Mouse (Mus musculus) liver, embryonic 15.5 days (tissue): ENCODE results near the gene Ccser1. TPM values are rescaled to one million over a fixed set of nuclear protein-coding genes. Genes with fewer than 3 reads are reported as not detected.
A peak's percentile ranks its signal among the peaks of the same experiment; 100 is the strongest.

Source experiments
- ATAC-seq: fragments of 200-750 bp; cut with Nextera tagmentation; 2 replicates; pipeline ENCODE4 v1.8.0; 2017; ENCODE audit warnings: moderate number of reproducible peaks, mild to moderate bottlenecking, moderate library complexity; ENCODE audit not compliant: insufficient read depth
- H3K27ac ChIP-seq: fragments of 300-500 bp; sonication (generic); replicated peaks from 2 replicates; pipeline ENCODE4 v1.5.1; 2015; ENCODE audit warnings: mild to moderate bottlenecking, inconsistent platforms
- H3K27me3 ChIP-seq: fragments of 300-500 bp; sonication (generic); 2 replicates; pipeline ENCODE4 v1.6.1; 2015; ENCODE audit warnings: mild to moderate bottlenecking, inconsistent platforms
- H3K36me3 ChIP-seq: fragments of 300-500 bp; sonication (generic); replicated peaks from 2 replicates; pipeline ENCODE4 v1.6.1; 2015; ENCODE audit warnings: moderate library complexity, mild to moderate bottlenecking, inconsistent platforms
- H3K4me1 ChIP-seq: fragments of 300-500 bp; sonication (generic); replicated peaks from 2 replicates; pipeline ENCODE4 v1.6.1; 2015; ENCODE audit warnings: inconsistent platforms
- H3K4me2 ChIP-seq: fragments of 300-500 bp; sonication (generic); 2 replicates; pipeline ENCODE4 v1.6.1; 2015; ENCODE audit warnings: moderate library complexity, mild to moderate bottlenecking, inconsistent platforms
- H3K4me3 ChIP-seq: fragments of 300-500 bp; sonication (generic); replicated peaks from 2 replicates; pipeline ENCODE4 v1.5.1; 2015; ENCODE audit warnings: mild to moderate bottlenecking, inconsistent platforms
- H3K9ac ChIP-seq: fragments of 300-500 bp; sonication (generic); 2 replicates; pipeline ENCODE4 v1.6.1; 2015; ENCODE audit warnings: moderate library complexity, mild to moderate bottlenecking, inconsistent platforms
- H3K9me3 ChIP-seq: fragments of 300-500 bp; sonication (generic); replicated peaks from 2 replicates; pipeline ENCODE4 v1.6.1; 2016; ENCODE audit warnings: inconsistent platforms
- WGBS: fragments of 180-500 bp; shearing (Covaris S2); methylation state at CpG from one replicate; pipeline ENCODE4 v1.1.7; 2015; ENCODE audit warnings: mixed read lengths; ENCODE audit not compliant: insufficient replicate concordance; 5-methylcytosine and 5-hydroxymethylcytosine counted together
- polyA plus RNA-seq: library from polyadenylated mRNA; unstranded; fragments of >200 nt; fragmentation: Nextera tagmentation; extraction: Ambion mirVana; gene quantifications from 2 replicates; pipeline ENCODE4 v1.2.1, GENCODE M21; 2015

The Ccser1 gene
- polyA plus RNA-seq, 1 experiment from 2014 or later = 0.23 TPM

GRCm38 (mm10) chr6:61179641-61179948, 529 bp upstream of the Ccser1 start:
- Histone ChIP-seq H3K27me3 (peaks cover 37% of the 10 kb centered on the region), H3K36me3 (no peaks in the 10 kb centered on the region), H3K4me3 (peak overlapping the region; percentile 50), H3K4me2 (peak overlapping the region; percentile 79), H3K9ac (no peak overlapping the region), H3K27ac (no peak overlapping the region), H3K4me1 (0 out of 2 replicates have a peak, but pooled peaks cover 4% of the 10 kb centered on the region), H3K9me3 (no peaks in the 10 kb centered on the region)
- 7% methylated on average over 5 of the region's 5 CpGs for WGBS
- ATAC-seq = no peak

GRCm38 (mm10) chr6:61180756-61181191, 650 bp downstream of the Ccser1 start:
- H3K27me3 ChIP-seq = peaks cover 37% of the 10 kb centered on the region
- H3K27ac ChIP-seq = no peak overlapping the region
- under 1% methylated on average over 42 of the region's 42 CpGs for WGBS
- H3K4me2 ChIP-seq = peak overlapping the region; percentile 79
- H3K9ac ChIP-seq = no peak overlapping the region
- no peaks in the 10 kb centered on the region for H3K36me3 ChIP-seq
- peak overlapping the region; percentile 50 for H3K4me3 ChIP-seq
- H3K9me3 ChIP-seq = no peaks in the 10 kb centered on the region
- H3K4me1 ChIP-seq = 0 out of 2 replicates have a peak, but pooled peaks cover 4% of the 10 kb centered on the region
- ATAC-seq = no peak

- Histone ChIP-seq H3K9ac (no peak overlapping the region), H3K9me3 (no peaks in the 10 kb centered on the region), H3K4me2 (no peak overlapping the region), H3K27me3 (no peaks in the 10 kb centered on the region), H3K27ac (no peak overlapping the region), H3K36me3 (no peaks in the 10 kb centered on the region), H3K4me1 (no peaks in the 10 kb centered on the region), H3K4me3 (no peak overlapping the region)
- no peak for ATAC-seq
- WGBS = 40% methylated on average over 2 of the region's 2 CpGs
Measured at GRCm38 (mm10) chr6:61189029-61189428, 8.9 kb downstream of the Ccser1 start.

GRCm38 (mm10) chr6:61191597-61192386, 11.7 kb downstream of the Ccser1 start:
- no peak overlapping the region for H3K27ac ChIP-seq
- no peaks in the 10 kb centered on the region for H3K36me3 ChIP-seq
- no peak overlapping the region for H3K4me3 ChIP-seq
- no peak for ATAC-seq
- H3K27me3 ChIP-seq = no peaks in the 10 kb centered on the region
- no peaks in the 10 kb centered on the region for H3K4me1 ChIP-seq
- no peaks in the 10 kb centered on the region for H3K9me3 ChIP-seq
- H3K4me2 ChIP-seq = no peak overlapping the region
- H3K9ac ChIP-seq = no peak overlapping the region
- WGBS = 53% methylated on average over 13 of the region's 13 CpGs

GRCm38 (mm10) chr6:61203344-61203743, 23.2 kb downstream of the Ccser1 start:
- Histone ChIP-seq H3K4me1 (no peaks in the 10 kb centered on the region), H3K27ac (no peak overlapping the region), H3K36me3 (no peaks in the 10 kb centered on the region), H3K27me3 (no peaks in the 10 kb centered on the region), H3K4me3 (no peak overlapping the region), H3K4me2 (no peak overlapping the region), H3K9ac (no peak overlapping the region), H3K9me3 (no peaks in the 10 kb centered on the region)
- no peak for ATAC-seq
- WGBS = 53% methylated on average over 1 of the region's 1 CpGs

GRCm38 (mm10) chr6:61206042-61206441, 25.9 kb downstream of the Ccser1 start:
- Histone ChIP-seq H3K36me3 (no peaks in the 10 kb centered on the region), H3K9me3 (no peaks in the 10 kb centered on the region), H3K27me3 (no peaks in the 10 kb centered on the region), H3K27ac (no peak overlapping the region), H3K4me2 (no peak overlapping the region), H3K4me1 (no peaks in the 10 kb centered on the region), H3K9ac (no peak overlapping the region), H3K4me3 (no peak overlapping the region)
- ATAC-seq = no peak
- WGBS = 41% methylated on average over 1 of the region's 1 CpGs

GRCm38 (mm10) chr6:61206619-61207018, 26.5 kb downstream of the Ccser1 start:
- Histone ChIP-seq H3K9ac (no peak overlapping the region), H3K27me3 (no peaks in the 10 kb centered on the region), H3K9me3 (no peaks in the 10 kb centered on the region), H3K36me3 (no peaks in the 10 kb centered on the region), H3K4me2 (no peak overlapping the region), H3K4me1 (no peaks in the 10 kb centered on the region), H3K27ac (no peak overlapping the region), H3K4me3 (no peak overlapping the region)
- ATAC-seq = no peak
- WGBS = 45% methylated on average over 2 of the region's 2 CpGs

- Histone ChIP-seq H3K36me3 (no peaks in the 10 kb centered on the region), H3K27ac (no peak overlapping the region), H3K9me3 (no peaks in the 10 kb centered on the region), H3K4me1 (no peaks in the 10 kb centered on the region), H3K4me3 (no peak overlapping the region), H3K4me2 (no peak overlapping the region), H3K9ac (no peak overlapping the region), H3K27me3 (no peaks in the 10 kb centered on the region)
- WGBS = 60% methylated on average over 4 of the region's 4 CpGs
- no peak for ATAC-seq
Measured at GRCm38 (mm10) chr6:61210061-61210737, 30.1 kb downstream of the Ccser1 start.

- WGBS = 64% methylated on average over 8 of the region's 8 CpGs
- Histone ChIP-seq H3K4me3 (no peak overlapping the region), H3K27ac (no peak overlapping the region), H3K27me3 (no peaks in the 10 kb centered on the region), H3K36me3 (no peaks in the 10 kb centered on the region), H3K4me1 (no peaks in the 10 kb centered on the region), H3K4me2 (no peak overlapping the region), H3K9me3 (no peaks in the 10 kb centered on the region), H3K9ac (no peak overlapping the region)
- ATAC-seq = no peak
Measured at GRCm38 (mm10) chr6:61215705-61216104, 35.6 kb downstream of the Ccser1 start.

GRCm38 (mm10) chr6:61216514-61216913, 36.4 kb downstream of the Ccser1 start:
- WGBS = 70% methylated on average over 1 of the region's 1 CpGs
- no peak overlapping the region for H3K27ac ChIP-seq
- no peaks in the 10 kb centered on the region for H3K9me3 ChIP-seq
- H3K27me3 ChIP-seq = no peaks in the 10 kb centered on the region
- no peak for ATAC-seq
- H3K4me1 ChIP-seq = no peaks in the 10 kb centered on the region
- H3K4me3 ChIP-seq = no peak overlapping the region
- H3K9ac ChIP-seq = no peak overlapping the region
- H3K36me3 ChIP-seq = no peaks in the 10 kb centered on the region
- H3K4me2 ChIP-seq = no peak overlapping the region

- WGBS = 20% methylated on average over 2 of the region's 2 CpGs
- no peak overlapping the region for H3K4me3 ChIP-seq
- H3K4me2 ChIP-seq = no peak overlapping the region
- H3K27me3 ChIP-seq = no peaks in the 10 kb centered on the region
- H3K36me3 ChIP-seq = no peaks in the 10 kb centered on the region
- H3K9me3 ChIP-seq = no peaks in the 10 kb centered on the region
- no peaks in the 10 kb centered on the region for H3K4me1 ChIP-seq
- no peak for ATAC-seq
- no peak overlapping the region for H3K9ac ChIP-seq
- H3K27ac ChIP-seq = no peak overlapping the region
Measured at GRCm38 (mm10) chr6:61217717-61218116, 37.6 kb downstream of the Ccser1 start.
